Mouse (Mus musculus) liver, postnatal 0 days (tissue): ENCODE measurements around the gene Pex16.

Source experiments
- CTCF ChIP-seq: sonication (generic); IDR thresholded peaks from 2 replicates; pipeline ENCODE4 v1.5.1; 2016; ENCODE audit warnings: antibody characterized with exemption, low read depth
- EP300 ChIP-seq: IDR thresholded peaks from 2 replicates; pipeline ENCODE4 v1.6.1; 2016; ENCODE audit warnings: antibody characterized with exemption, low read depth, mild to moderate bottlenecking

DNA sequence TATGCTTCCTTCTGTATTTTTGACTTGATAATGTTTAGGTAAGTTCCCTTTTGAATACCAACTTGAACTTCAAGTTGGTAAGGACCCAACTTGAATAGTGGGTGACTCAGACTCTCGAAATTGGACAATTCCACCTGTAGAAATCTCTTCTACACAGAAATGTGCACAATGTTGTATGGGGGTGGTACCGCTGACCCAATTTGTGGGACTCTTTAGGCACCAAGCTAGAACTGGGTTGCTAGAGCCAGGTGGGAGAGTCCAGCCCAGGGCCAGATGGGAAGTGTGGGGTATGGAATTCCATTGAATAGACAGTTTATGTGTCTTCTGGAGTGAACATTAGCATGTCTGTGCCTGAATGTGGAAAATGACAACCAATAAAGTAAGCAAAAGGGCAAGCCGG, 21.1 kb downstream of the Pex16 start:
- TF ChIP-seq CTCF: no peak
- no peak for TF ChIP-seq EP300
